Mouse (Mus musculus) liver, embryonic 12.5 days (tissue): Measurements from ENCODE around the gene Eif4a1. TPM values are rescaled to one million over a fixed set of nuclear protein-coding genes. Genes with fewer than 3 reads are reported as not detected.
"Not testable (repeated sequence)": the region's sequence is repeated elsewhere in the genome, so short reads cannot be mapped to it uniquely, and the experiment has no call there.

ENCODE experiments used
- ATAC-seq: fragments of 200-750 bp; cut with Nextera tagmentation; 2 replicates; pipeline ENCODE4 v1.8.0; 2017; ENCODE audit warnings: moderate number of reproducible peaks, mild to moderate bottlenecking, moderate library complexity
- H3K27ac ChIP-seq: fragments of 300-500 bp; sonication (generic); 2 replicates; pipeline ENCODE4 v1.5.1; 2016; ENCODE audit warnings: mild to moderate bottlenecking
- H3K27me3 ChIP-seq: fragments of 300-500 bp; sonication (generic); replicated peaks from 2 replicates; pipeline ENCODE4 v1.6.1; 2016; ENCODE audit warnings: mild to moderate bottlenecking, moderate library complexity
- H3K36me3 ChIP-seq: fragments of 300-500 bp; sonication (generic); 2 replicates; pipeline ENCODE4 v1.6.1; 2016; ENCODE audit warnings: mild to moderate bottlenecking, moderate library complexity
- H3K4me1 ChIP-seq: fragments of 300-500 bp; sonication (generic); 2 replicates; pipeline ENCODE4 v1.6.1; 2016
- H3K4me2 ChIP-seq: fragments of 300-500 bp; sonication (generic); 2 replicates; pipeline ENCODE4 v1.6.1; 2016; ENCODE audit warnings: mild to moderate bottlenecking, moderate library complexity
- H3K4me3 ChIP-seq: fragments of 300-500 bp; sonication (generic); 2 replicates; pipeline ENCODE4 v1.5.1; 2016; ENCODE audit warnings: mild to moderate bottlenecking, moderate library complexity
- H3K9ac ChIP-seq: fragments of 300-500 bp; sonication (generic); 2 replicates; pipeline ENCODE4 v1.6.1; 2016; ENCODE audit warnings: mild to moderate bottlenecking, moderate library complexity
- H3K9me3 ChIP-seq: fragments of 300-500 bp; sonication (generic); replicated peaks from 2 replicates; pipeline ENCODE4 v1.6.1; 2016; ENCODE audit warnings: mild to moderate bottlenecking, moderate library complexity
- WGBS: fragments of 180-500 bp; shearing (Covaris S2); methylation state at CpG from one replicate; pipeline ENCODE4 v1.1.7; 2016; ENCODE audit not compliant: insufficient replicate concordance; 5-methylcytosine and 5-hydroxymethylcytosine counted together
- polyA plus RNA-seq: library from polyadenylated mRNA; unstranded; fragments of >200 nt; fragmentation: Nextera tagmentation; extraction: Ambion mirVana; gene quantifications from 2 replicates; pipeline ENCODE4 v1.2.1, GENCODE M21; 2016

The Eif4a1 gene
- polyA plus RNA-seq, 1 experiment from 2014 or later: 408 TPM

DNA sequence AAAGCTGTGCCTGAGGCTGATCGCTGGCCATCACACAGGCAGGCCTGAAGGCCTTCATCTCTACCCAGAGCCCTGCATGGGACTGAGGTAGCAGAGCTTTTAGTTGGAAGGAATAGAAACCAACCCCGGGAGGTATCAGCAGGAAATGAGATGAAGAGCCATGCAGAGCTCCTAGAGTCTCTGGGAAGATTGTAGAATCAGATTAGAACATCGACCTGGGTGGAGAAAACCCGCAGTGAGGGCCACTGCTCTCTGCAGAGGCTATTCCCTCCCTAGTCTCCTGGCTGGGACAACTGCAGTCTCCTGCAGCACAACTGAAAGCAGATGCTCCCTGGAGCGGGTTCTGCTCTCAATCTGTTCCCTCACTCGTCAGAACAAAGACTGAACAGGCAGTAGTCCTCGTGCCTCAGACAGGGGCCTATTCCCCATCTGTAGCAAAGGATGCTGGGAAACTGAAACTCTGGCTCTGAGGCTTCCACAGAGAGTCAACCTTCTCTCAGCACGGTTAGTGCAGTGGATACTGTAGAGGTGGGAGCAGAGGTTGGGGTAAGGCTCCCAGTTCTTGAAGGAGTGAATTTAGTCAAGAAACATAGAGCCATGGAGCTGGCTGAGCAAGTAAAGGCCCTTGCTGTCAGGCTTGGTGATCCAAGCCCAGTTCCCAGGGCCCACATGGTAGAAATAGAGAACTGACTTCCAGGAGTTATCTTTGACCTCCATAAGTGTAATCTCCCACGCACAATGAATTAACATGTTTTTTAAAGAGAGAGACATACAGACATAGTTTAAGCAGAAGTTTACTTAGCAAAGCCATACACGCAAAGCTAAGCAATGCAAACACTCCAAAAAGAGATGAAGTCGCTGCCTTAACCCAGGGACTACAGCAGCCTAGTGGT, 37.6 kb upstream of the Eif4a1 start:
- Histone ChIP-seq H3K4me2 (0 out of 2 replicates have a peak overlapping the region, but pooled peaks have one; percentile 9), H3K4me1 (peaks cover 32% of the 10 kb centered on the region), H3K27me3 (no peaks in the 10 kb centered on the region), H3K27ac (peak overlapping the region; percentile 18), H3K36me3 (no peaks in the 10 kb centered on the region), H3K9ac (peak overlapping the region; percentile 45; the same call in 1 of the 2 replicates), H3K9me3 (no peaks in the 10 kb centered on the region), H3K4me3 (no peak overlapping the region)
- peak; percentile 46; the same call in 1 of the 2 replicates for ATAC-seq
- 41% methylated on average over 11 of the region's 11 CpGs for WGBS

DNA sequence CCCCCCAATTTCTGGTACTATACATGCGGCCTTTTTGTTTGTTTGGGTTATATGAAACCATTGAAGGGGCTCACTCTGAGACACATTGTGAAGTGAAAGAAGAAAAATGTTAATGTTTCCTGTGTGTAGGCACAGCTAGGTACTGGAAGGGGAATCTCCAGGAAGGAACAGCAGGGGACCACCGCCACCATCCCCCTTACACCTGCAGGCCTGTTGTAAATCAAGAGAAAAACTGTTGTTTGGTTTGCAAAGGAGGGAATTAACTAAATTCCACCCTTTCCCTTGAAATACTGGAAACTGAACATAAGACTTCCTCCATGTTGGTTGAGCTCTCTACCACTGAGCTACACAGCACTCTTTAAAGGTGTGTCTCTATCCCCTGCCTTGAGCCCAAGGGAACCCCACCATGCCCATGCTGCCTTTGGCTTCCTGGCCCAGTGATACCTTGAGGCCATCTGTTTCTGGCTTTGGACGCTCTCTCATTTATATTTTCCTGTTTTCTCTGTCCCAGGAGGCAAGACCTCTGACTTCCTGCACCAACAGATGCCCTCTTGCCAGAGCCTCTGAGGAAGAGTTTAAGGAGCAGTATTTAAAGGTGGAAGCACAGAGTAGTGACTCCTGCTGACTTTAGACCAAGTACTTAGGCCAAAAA, 36.5 kb upstream of the Eif4a1 start:
- H3K4me1 ChIP-seq: peaks cover 36% of the 10 kb centered on the region
- no peak for ATAC-seq
- H3K27me3 ChIP-seq: no peaks in the 10 kb centered on the region
- no peak overlapping the region; the same call in 1 of the 2 replicates for H3K9ac ChIP-seq
- 76% methylated on average over 3 of the region's 3 CpGs for WGBS
- H3K27ac ChIP-seq: no peak overlapping the region
- H3K9me3 ChIP-seq: no peaks in the 10 kb centered on the region
- H3K4me3 ChIP-seq: no peak overlapping the region
- H3K4me2 ChIP-seq: no peak overlapping the region
- H3K36me3 ChIP-seq: no peaks in the 10 kb centered on the region

GRCm38 (mm10) chr11:69707873-69708381, 35.7 kb upstream of the Eif4a1 start:
- ATAC-seq: no peak
- Histone ChIP-seq H3K27me3 (no peaks in the 10 kb centered on the region), H3K27ac (no peak overlapping the region), H3K4me3 (no peak overlapping the region), H3K9me3 (no peaks in the 10 kb centered on the region), H3K4me2 (no peak overlapping the region), H3K36me3 (no peaks in the 10 kb centered on the region), H3K4me1 (peaks cover 36% of the 10 kb centered on the region), H3K9ac (no peak overlapping the region)
- WGBS: 66% methylated on average over 4 of the region's 4 CpGs

- H3K27ac ChIP-seq: no peak overlapping the region
- no peak overlapping the region for H3K4me3 ChIP-seq
- no peak overlapping the region for H3K9ac ChIP-seq
- no peaks in the 10 kb centered on the region for H3K36me3 ChIP-seq
- 83% methylated on average over 4 of the region's 4 CpGs for WGBS
- no peaks in the 10 kb centered on the region for H3K27me3 ChIP-seq
- peaks cover 36% of the 10 kb centered on the region for H3K4me1 ChIP-seq
- ATAC-seq: no peak
- H3K4me2 ChIP-seq: no peak overlapping the region
- no peaks in the 10 kb centered on the region for H3K9me3 ChIP-seq
These were observed 35.2 kb upstream of the Eif4a1 start for GRCm38 (mm10) chr11:69707480-69707847.

GRCm38 (mm10) chr11:69706775-69707479, 34.7 kb upstream of the Eif4a1 start:
- WGBS: 65% methylated on average over 6 of the region's 6 CpGs
- no peaks in the 10 kb centered on the region for H3K27me3 ChIP-seq
- peaks cover 36% of the 10 kb centered on the region for H3K4me1 ChIP-seq
- no peak overlapping the region for H3K4me3 ChIP-seq
- no peaks in the 10 kb centered on the region for H3K36me3 ChIP-seq
- ATAC-seq: no peak
- H3K27ac ChIP-seq: 0 out of 2 replicates have a peak overlapping the region, but pooled peaks have one; percentile 1
- H3K9ac ChIP-seq: no peak overlapping the region
- no peaks in the 10 kb centered on the region for H3K9me3 ChIP-seq
- no peak overlapping the region for H3K4me2 ChIP-seq

DNA sequence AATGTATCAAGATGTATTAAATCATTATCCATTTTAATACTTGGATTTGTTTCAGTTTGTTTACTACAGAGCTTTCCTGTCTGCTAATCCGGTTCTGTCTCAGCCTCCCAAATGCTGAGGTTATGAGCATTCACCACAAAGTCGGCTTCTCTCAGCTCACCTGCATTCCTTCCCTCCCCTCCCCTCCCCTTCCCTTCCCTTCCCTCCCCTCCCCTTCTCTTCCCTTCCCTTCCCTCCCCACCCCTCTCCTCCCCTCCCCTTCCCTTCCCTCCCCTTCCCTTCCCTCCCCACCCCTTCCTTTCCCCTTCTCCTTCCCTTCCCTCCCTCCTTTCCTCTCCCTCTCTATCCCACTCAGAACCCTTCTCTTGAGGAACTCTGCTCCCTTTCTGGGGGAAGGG, 32.4 kb upstream of the Eif4a1 start:
- H3K4me1 ChIP-seq: peaks cover 24% of the 10 kb centered on the region
- H3K9me3 ChIP-seq: no peaks in the 10 kb centered on the region
- H3K27ac ChIP-seq: 0 out of 2 replicates have a peak overlapping the region, but pooled peaks have one; percentile 3
- no peak overlapping the region for H3K9ac ChIP-seq
- no peaks in the 10 kb centered on the region for H3K36me3 ChIP-seq
- WGBS: 28% methylated on average over 2 of the region's 2 CpGs
- H3K27me3 ChIP-seq: no peaks in the 10 kb centered on the region
- no peak overlapping the region for H3K4me2 ChIP-seq
- ATAC-seq: no peak
- H3K4me3 ChIP-seq: no peak overlapping the region

DNA sequence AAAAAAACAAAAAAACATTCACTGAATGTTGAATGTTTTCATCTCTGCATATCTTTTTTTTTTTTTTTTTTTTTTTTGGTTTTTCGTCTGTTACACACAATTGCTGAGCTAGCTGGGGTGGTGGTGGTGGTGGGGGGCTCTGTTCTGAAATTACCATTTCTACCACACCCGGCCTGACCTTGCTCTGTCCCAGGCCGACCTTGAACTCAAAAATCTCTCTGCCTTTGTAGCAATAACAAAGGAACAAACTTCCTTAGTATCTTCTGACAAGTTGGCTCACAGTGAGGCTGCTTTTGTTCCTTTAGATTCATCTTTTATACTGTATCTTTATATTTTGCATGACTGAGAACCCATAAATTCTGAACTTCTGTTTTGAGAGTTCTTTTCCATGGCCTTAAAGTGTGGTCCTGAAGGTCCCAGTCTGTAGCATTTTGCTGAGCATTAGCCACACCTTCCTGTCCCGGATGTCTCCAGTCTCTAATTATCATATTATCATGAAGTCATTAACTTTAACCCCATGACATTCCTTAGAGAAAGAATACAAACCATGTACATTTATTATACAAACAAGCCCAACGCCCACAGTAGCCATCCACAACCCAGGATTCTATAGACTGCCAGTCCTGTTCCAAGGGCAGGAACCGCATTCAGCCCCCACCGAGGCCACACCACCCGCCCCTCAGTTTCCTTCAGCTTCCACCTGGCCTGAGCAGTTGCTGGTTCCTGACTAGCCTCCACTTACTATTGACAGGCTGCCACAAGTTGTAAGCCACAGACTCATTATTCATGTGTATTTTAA, 31.8 kb upstream of the Eif4a1 start:
- H3K27me3 ChIP-seq: no peaks in the 10 kb centered on the region
- ATAC-seq: no peak
- no peak overlapping the region for H3K9ac ChIP-seq
- no peak overlapping the region for H3K4me3 ChIP-seq
- peaks cover 22% of the 10 kb centered on the region for H3K4me1 ChIP-seq
- H3K4me2 ChIP-seq: no peak overlapping the region
- 53% methylated on average over 8 of the region's 8 CpGs for WGBS
- H3K9me3 ChIP-seq: no peaks in the 10 kb centered on the region
- no peaks in the 10 kb centered on the region for H3K36me3 ChIP-seq
- H3K27ac ChIP-seq: no peak overlapping the region

GRCm38 (mm10) chr11:69703381-69703780, 31.2 kb upstream of the Eif4a1 start:
- H3K36me3 ChIP-seq, H3K27ac ChIP-seq, ATAC-seq, H3K4me2 ChIP-seq, H3K27me3 ChIP-seq, H3K9ac ChIP-seq, H3K9me3 ChIP-seq, H3K4me3 ChIP-seq: not testable (repeated sequence)
- peaks cover 22% of the 10 kb centered on the region for H3K4me1 ChIP-seq
- WGBS: 66% methylated on average over 3 of the region's 3 CpGs

GRCm38 (mm10) chr11:69702886-69703285, 30.7 kb upstream of the Eif4a1 start:
- not testable (repeated sequence) for H3K27me3 ChIP-seq, H3K4me3 ChIP-seq, H3K9ac ChIP-seq, H3K27ac ChIP-seq, H3K36me3 ChIP-seq, H3K9me3 ChIP-seq, H3K4me2 ChIP-seq, ATAC-seq
- 86% methylated on average over 10 of the region's 10 CpGs for WGBS
- H3K4me1 ChIP-seq: peaks cover 22% of the 10 kb centered on the region

- Histone ChIP-seq H3K4me2 (0 out of 2 replicates have a peak overlapping the region, but pooled peaks have one; percentile 12), H3K36me3 (no peaks in the 10 kb centered on the region), H3K4me1 (peaks cover 27% of the 10 kb centered on the region), H3K27ac (no peak overlapping the region), H3K9me3 (no peaks in the 10 kb centered on the region), H3K9ac (no peak overlapping the region), H3K27me3 (peaks cover 13% of the 10 kb centered on the region), H3K4me3 (no peak overlapping the region)
- 7% methylated on average over 1 of the region's 1 CpGs for WGBS
- ATAC-seq: no peak
These were observed 27.4 kb upstream of the Eif4a1 start for GRCm38 (mm10) chr11:69699595-69699994.

- ATAC-seq: no peak
- WGBS: 61% methylated on average over 5 of the region's 5 CpGs
- peaks cover 23% of the 10 kb centered on the region for H3K4me1 ChIP-seq
These were observed 26.4 kb upstream of the Eif4a1 start for GRCm38 (mm10) chr11:69698574-69698973.

More at GRCm38 (mm10) chr11:69698574-69698973, 26.4 kb upstream of the Eif4a1 start:
- peaks cover 15% of the 10 kb centered on the region for H3K27me3 ChIP-seq
- no peaks in the 10 kb centered on the region for H3K36me3 ChIP-seq
- no peak overlapping the region for H3K9ac ChIP-seq
- no peak overlapping the region for H3K4me3 ChIP-seq
- no peaks in the 10 kb centered on the region for H3K9me3 ChIP-seq
- H3K27ac ChIP-seq: no peak overlapping the region
- no peak overlapping the region for H3K4me2 ChIP-seq
